Mouse (Mus musculus): ENCODE measurements around the gene Mrrf.

DNA sequence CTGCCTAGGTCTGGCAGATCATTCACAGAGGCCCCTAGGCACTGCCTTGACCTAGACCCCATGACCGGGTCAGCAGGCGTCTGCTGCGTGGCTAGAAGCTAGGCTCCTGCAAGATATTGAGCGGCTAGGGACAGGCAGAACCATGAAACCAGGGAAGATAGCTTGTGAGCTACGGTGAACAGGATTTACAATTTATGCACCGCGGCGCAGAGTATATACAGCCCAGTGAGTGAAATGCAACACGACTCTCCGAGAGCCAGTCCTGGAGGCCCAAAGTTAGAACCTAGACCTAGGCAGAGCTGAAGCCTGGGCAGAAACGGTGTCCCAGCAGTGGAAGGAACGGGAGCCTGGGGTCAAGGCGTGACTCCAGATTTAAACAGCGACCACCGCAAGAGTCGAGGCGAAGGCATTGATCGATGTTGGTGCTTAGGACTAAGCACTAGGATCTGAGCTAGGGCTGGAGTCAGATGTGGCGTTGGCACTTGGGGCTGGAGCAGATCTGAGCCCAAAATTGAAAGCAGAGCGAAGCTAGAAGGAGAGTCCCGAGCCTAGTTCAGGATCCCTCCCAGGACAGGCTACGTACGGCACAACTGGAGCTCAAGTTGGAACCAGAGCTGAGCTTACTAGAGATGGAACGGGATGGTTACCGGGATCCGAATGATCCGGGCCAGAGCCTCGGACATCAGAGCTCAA lies 34.2 kb upstream of the Mrrf start:
- TF ChIP-seq GATA1 (IDR thresholded peaks at IDR 0.05; ENCODE audit: low read length) (no peak), TAL1 (IDR thresholded peaks at IDR 0.05; ENCODE audit: low read length) (no peak)
